Mouse (Mus musculus) limb, embryonic 14.5 days (tissue): ENCODE data around the gene Ccdc173. TPM values are rescaled to one million over a fixed set of nuclear protein-coding genes. Genes with fewer than 3 reads are reported as not detected.
A peak's percentile ranks its signal among the peaks of the same experiment; 100 is the strongest.

Source experiments
- ATAC-seq: fragments of 200-750 bp; cut with Nextera tagmentation; 2 replicates; pipeline ENCODE4 v1.8.0; 2017; ENCODE audit warnings: low read depth, moderate number of reproducible peaks, moderate TSS enrichment; ENCODE audit not compliant: low FRiP score
- DNase-seq: peaks from one replicate; pipeline ENCODE4 v3.0.0-alpha.2; 2015; ENCODE audit warnings: low spot score
- H3K27ac ChIP-seq: fragments of 300-500 bp; sonication (generic); replicated peaks from 2 replicates; pipeline ENCODE4 v1.5.1; 2014; ENCODE audit warnings: low read depth, mild to moderate bottlenecking, low read length, moderate library complexity, mixed read lengths
- H3K27me3 ChIP-seq: fragments of 300-500 bp; sonication (generic); 2 replicates; pipeline ENCODE4 v1.6.1; 2014; ENCODE audit warnings: low read length, mixed read lengths; ENCODE audit not compliant: control insufficient read depth, insufficient read depth
- H3K36me3 ChIP-seq: fragments of 300-500 bp; sonication (generic); 2 replicates; pipeline ENCODE4 v1.6.1; 2014; ENCODE audit warnings: mild to moderate bottlenecking, low read length, moderate library complexity, mixed read lengths; ENCODE audit not compliant: control insufficient read depth, insufficient read depth
- H3K4me1 ChIP-seq: fragments of 300-500 bp; sonication (generic); 2 replicates; pipeline ENCODE4 v1.6.1; 2014; ENCODE audit warnings: antibody characterized with exemption, low read length, mixed read lengths; ENCODE audit not compliant: control insufficient read depth, insufficient read depth
- H3K4me2 ChIP-seq: fragments of 300-500 bp; sonication (generic); replicated peaks from 2 replicates; pipeline ENCODE4 v1.6.1; 2014; ENCODE audit warnings: low read depth, mild to moderate bottlenecking, low read length, moderate library complexity; ENCODE audit not compliant: severe bottlenecking
- H3K4me3 ChIP-seq: fragments of 300-500 bp; sonication (generic); replicated peaks from 2 replicates; pipeline ENCODE4 v1.5.1; 2014; ENCODE audit warnings: low read length
- H3K9ac ChIP-seq: fragments of 300-500 bp; sonication (generic); 2 replicates; pipeline ENCODE4 v1.6.1; 2014; ENCODE audit warnings: mild to moderate bottlenecking, low read depth, low read length, moderate library complexity; ENCODE audit not compliant: severe bottlenecking
- H3K9me3 ChIP-seq: fragments of 300-500 bp; sonication (generic); 2 replicates; pipeline ENCODE4 v1.6.1; 2016; ENCODE audit warnings: low read length; ENCODE audit not compliant: control insufficient read depth
- POLR2A ChIP-seq: fragments of 200-500 bp; IDR thresholded peaks from 2 replicates; pipeline ENCODE4 v1.8.0; 2012; ENCODE audit warnings: inconsistent platforms, mild to moderate bottlenecking, moderate library complexity, borderline replicate concordance; ENCODE audit not compliant: insufficient read depth, insufficient read length; ENCODE audit errors: extremely low read depth
- WGBS: fragments of 180-500 bp; shearing (Covaris S2); extraction: QIAGEN DNeasy Blood & Tissue Kit; methylation state at CpG from one replicate; pipeline ENCODE4 v1.1.7; 2014; 5-methylcytosine and 5-hydroxymethylcytosine counted together
- polyA plus RNA-seq, 2 experiments: library from polyadenylated mRNA; depleted of rRNA in 1 of 2; stranded (reverse) in 1 of 2; unstranded in 1 of 2; fragments of >200 nt; fragmentation: Nextera tagmentation in 1 of 2; extraction: Ambion mirVana in 1 of 2; gene quantifications; 2 replicates each; pipeline versions ENCODE4 v1.2.1 to v1.2.3; 2012 to 2014

Ccdc173 gene
- polyA plus RNA-seq, 2 experiments = 2.0 to 2.5 TPM

- Histone ChIP-seq H3K27ac (no peak overlapping the region), H3K4me2 (no peak overlapping the region), H3K4me1 (no peaks in the 10 kb centered on the region), H3K36me3 (no peaks in the 10 kb centered on the region), H3K9ac (no peak overlapping the region), H3K4me3 (no peak overlapping the region), H3K9me3 (no peaks in the 10 kb centered on the region), H3K27me3 (no peaks in the 10 kb centered on the region)
- ATAC-seq (no peak), DNase-seq (no peak)
- no peak for TF ChIP-seq POLR2A
- WGBS = 80% methylated on average over 5 of the region's 5 CpGs
These were observed 28.4 kb downstream of the Ccdc173 start for GRCm38 (mm10) chr2:69760980-69761379.

- TF ChIP-seq POLR2A = no peak
- no peak overlapping the region for H3K4me2 ChIP-seq
- H3K9me3 ChIP-seq = 0 out of 2 replicates have a peak, but pooled peaks cover 3% of the 10 kb centered on the region
- ATAC-seq (no peak), DNase-seq (no peak)
- no peak overlapping the region for H3K4me3 ChIP-seq
- no peak overlapping the region for H3K27ac ChIP-seq
- H3K9ac ChIP-seq = no peak overlapping the region
- H3K4me1 ChIP-seq = no peaks in the 10 kb centered on the region
- WGBS = 76% methylated on average over 1 of the region's 1 CpGs
- H3K27me3 ChIP-seq = no peaks in the 10 kb centered on the region
- peaks cover 74% of the 10 kb centered on the region for H3K36me3 ChIP-seq
These were observed 44.3 kb downstream of the Ccdc173 start for GRCm38 (mm10) chr2:69745091-69745490.

GRCm38 (mm10) chr2:69723519-69723825 is 65.9 kb downstream of the Ccdc173 start:
- peak overlapping the region; percentile 87 for H3K27ac ChIP-seq
- peak overlapping the region; percentile 66 for H3K4me2 ChIP-seq
- H3K4me1 ChIP-seq = peaks cover 9% of the 10 kb centered on the region
- ATAC-seq (0 out of 2 replicates have a peak, but pooled peaks have one; percentile 10), DNase-seq (no peak)
- no peaks in the 10 kb centered on the region for H3K36me3 ChIP-seq
- no peaks in the 10 kb centered on the region for H3K9me3 ChIP-seq
- no peak for TF ChIP-seq POLR2A
- WGBS = 1% methylated on average over 13 of the region's 13 CpGs
- peak overlapping the region; percentile 85 for H3K9ac ChIP-seq
- H3K27me3 ChIP-seq = no peaks in the 10 kb centered on the region
- H3K4me3 ChIP-seq = peak overlapping the region; percentile 80

GRCm38 (mm10) chr2:69722650-69723518 is 66.5 kb downstream of the Ccdc173 start:
- Histone ChIP-seq H3K27ac (peak overlapping the region; percentile 87), H3K4me2 (peak overlapping the region; percentile 66), H3K9ac (peak overlapping the region; percentile 85), H3K4me1 (peaks cover 9% of the 10 kb centered on the region), H3K4me3 (peak overlapping the region; percentile 80), H3K36me3 (no peaks in the 10 kb centered on the region), H3K27me3 (no peaks in the 10 kb centered on the region), H3K9me3 (no peaks in the 10 kb centered on the region)
- 1% methylated on average over 73 of the region's 91 CpGs for WGBS
- peak; percentile 96 for ATAC-seq
- TF ChIP-seq POLR2A = peak; percentile 86; the same call in 1 of the 2 replicates
- DNase-seq = peak; percentile 95

- no peak for TF ChIP-seq POLR2A
- peak; percentile 14; the same call in 1 of the 2 replicates for ATAC-seq
These were observed 67.1 kb downstream of the Ccdc173 start, which contains the start of gene Ppig for GRCm38 (mm10) chr2:69722273-69722649. Gene Ppig, plus strand, starts transcription at chr2:69722545.

More at GRCm38 (mm10) chr2:69722273-69722649, 67.1 kb downstream of the Ccdc173 start, which contains the start of gene Ppig:
- Histone ChIP-seq H3K4me3 (peak within 1 kb of the TSS; percentile 80), H3K27ac (peak within 1 kb of the TSS; percentile 87), H3K4me2 (peak within 1 kb of the TSS; percentile 66), H3K4me1 (peaks cover 9% of the 10 kb centered on the region), H3K36me3 (no peaks in the 10 kb centered on the region), H3K9me3 (no peaks in the 10 kb centered on the region), H3K9ac (peak within 1 kb of the TSS; percentile 85), H3K27me3 (no peaks in the 10 kb centered on the region)
- 4% methylated on average over 12 of the region's 12 CpGs for WGBS
- no peak for DNase-seq
